Mouse (Mus musculus) forebrain, embryonic 14.5 days (tissue): Measurements from ENCODE around the gene Brd3. TPM values are rescaled to one million over a fixed set of nuclear protein-coding genes. Genes with fewer than 3 reads are reported as not detected.

Source experiments
- ATAC-seq: fragments of 200-750 bp; cut with Nextera tagmentation; 2 replicates; pipeline ENCODE4 v1.8.0; 2017; ENCODE audit warnings: mild to moderate bottlenecking, moderate library complexity
- DNase-seq: peaks from one replicate; pipeline ENCODE4 v3.0.0-alpha.2; 2015; ENCODE audit warnings: low spot score
- H3K27ac ChIP-seq: fragments of 300-500 bp; sonication (generic); 2 replicates; pipeline ENCODE4 v1.5.1; 2014; ENCODE audit warnings: low read depth, mild to moderate bottlenecking, control low read depth, low read length, moderate library complexity
- H3K27me3 ChIP-seq: fragments of 300-500 bp; sonication (generic); replicated peaks from 2 replicates; pipeline ENCODE4 v1.6.1; 2014; ENCODE audit warnings: low read length, control low read depth, mixed read lengths; ENCODE audit not compliant: control insufficient read depth, insufficient read depth
- H3K36me3 ChIP-seq: fragments of 300-500 bp; sonication (generic); 2 replicates; pipeline ENCODE4 v1.6.1; 2014; ENCODE audit warnings: low read length, control low read depth; ENCODE audit not compliant: control insufficient read depth, insufficient read depth
- H3K4me1 ChIP-seq: fragments of 300-500 bp; sonication (generic); 2 replicates; pipeline ENCODE4 v1.6.1; 2014; ENCODE audit warnings: antibody characterized with exemption, low read length, control low read depth; ENCODE audit not compliant: control insufficient read depth, insufficient read depth
- H3K4me2 ChIP-seq: fragments of 300-500 bp; sonication (generic); 2 replicates; pipeline ENCODE4 v1.6.1; 2014; ENCODE audit warnings: mild to moderate bottlenecking, control low read depth, low read length
- H3K4me3 ChIP-seq: fragments of 300-500 bp; sonication (generic); 2 replicates; pipeline ENCODE4 v1.5.1; 2014; ENCODE audit warnings: low read depth, low read length, control low read depth
- H3K9ac ChIP-seq: fragments of 300-500 bp; sonication (generic); 2 replicates; pipeline ENCODE4 v1.6.1; 2014; ENCODE audit warnings: mild to moderate bottlenecking, low read length, control low read depth, moderate library complexity
- H3K9me3 ChIP-seq: fragments of 300-500 bp; sonication (generic); replicated peaks from 2 replicates; pipeline ENCODE4 v1.6.1; 2016; ENCODE audit warnings: low read length, control low read depth, mixed read lengths; ENCODE audit not compliant: control insufficient read depth
- WGBS: fragments of 180-500 bp; shearing (Covaris S2); extraction: QIAGEN DNeasy Blood & Tissue Kit; methylation state at CpG from one replicate; pipeline ENCODE4 v1.1.7; 2014; 5-methylcytosine and 5-hydroxymethylcytosine counted together
- polyA plus RNA-seq: library from polyadenylated mRNA; unstranded; fragments of >200 nt; fragmentation: Nextera tagmentation; extraction: Ambion mirVana; gene quantifications from 2 replicates; pipeline ENCODE4 v1.2.1, GENCODE M21; 2014

Brd3 gene
- polyA plus RNA-seq, 1 experiment from 2014 or later, result 155 TPM

DNA sequence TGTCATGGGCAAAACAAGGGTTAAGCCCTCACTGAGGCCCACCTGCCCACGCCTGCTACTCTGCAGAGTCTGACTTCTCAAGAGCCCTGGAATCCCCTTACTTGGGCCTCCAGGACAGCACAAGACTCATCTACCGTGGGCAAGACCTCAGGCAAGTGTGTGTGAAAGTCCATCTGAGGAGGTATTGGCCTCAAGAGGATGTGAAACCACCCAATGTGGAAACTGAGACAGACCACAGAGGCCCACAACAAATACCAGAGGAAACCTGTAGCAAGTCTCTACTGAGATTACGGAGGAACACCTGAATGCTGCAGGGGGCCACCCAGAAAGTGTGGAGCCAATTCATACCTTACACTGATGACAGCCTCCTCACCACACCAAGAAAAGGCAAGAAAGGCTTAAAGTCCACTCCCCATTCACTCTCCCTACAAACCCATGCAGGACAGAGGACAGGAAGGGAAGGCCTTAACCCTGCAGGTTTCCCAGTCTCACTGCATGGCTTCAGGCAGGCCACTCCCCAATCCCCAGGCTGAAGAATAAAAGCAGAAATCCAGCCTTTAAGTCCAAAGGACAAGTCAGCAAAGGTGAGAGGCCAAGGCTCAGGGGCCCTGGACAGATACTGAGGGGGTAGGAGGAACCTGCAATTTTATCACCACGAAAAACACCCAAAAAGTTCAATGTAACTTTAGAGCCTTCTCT is 38.0 kb downstream of the Brd3 start:
- Histone ChIP-seq H3K9me3 (no peaks in the 10 kb centered on the region), H3K27ac (no peak overlapping the region), H3K27me3 (no peaks in the 10 kb centered on the region), H3K4me3 (no peak overlapping the region), H3K4me2 (no peak overlapping the region), H3K4me1 (peaks cover 26% of the 10 kb centered on the region), H3K9ac (no peak overlapping the region), H3K36me3 (peaks cover 38% of the 10 kb centered on the region)
- 78% methylated on average over 4 of the region's 4 CpGs for WGBS
- no peak for DNase-seq
- no peak for ATAC-seq

DNA sequence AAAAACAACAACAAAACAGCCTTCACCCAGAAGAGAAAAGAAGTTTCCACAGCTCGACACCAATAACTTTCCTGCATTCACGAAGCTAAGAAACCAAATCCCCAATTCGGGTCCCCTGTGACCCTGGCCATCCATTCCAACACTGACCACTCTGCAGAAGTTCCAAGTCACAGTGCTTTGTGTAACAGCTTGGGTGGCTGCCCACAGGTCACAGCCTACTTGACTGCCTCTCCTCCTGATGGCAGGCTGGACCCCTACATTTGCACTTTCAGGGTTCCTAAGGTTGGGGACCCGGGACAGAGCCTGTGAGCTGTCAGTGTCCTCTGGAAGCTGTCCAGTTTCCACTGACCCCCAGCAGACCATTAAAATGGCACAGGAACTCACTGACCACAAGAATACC is 44.6 kb downstream of the Brd3 start:
- H3K9ac ChIP-seq, result no peak overlapping the region
- ATAC-seq (no peak), DNase-seq (no peak)
- H3K4me3 ChIP-seq, result no peak overlapping the region
- H3K36me3 ChIP-seq, result peaks cover 92% of the 10 kb centered on the region
- WGBS, result 91% methylated on average over 4 of the region's 4 CpGs
- no peaks in the 10 kb centered on the region for H3K27me3 ChIP-seq
- H3K9me3 ChIP-seq, result no peaks in the 10 kb centered on the region
- H3K4me1 ChIP-seq, result no peaks in the 10 kb centered on the region
- H3K27ac ChIP-seq, result no peak overlapping the region
- H3K4me2 ChIP-seq, result no peak overlapping the region

DNA sequence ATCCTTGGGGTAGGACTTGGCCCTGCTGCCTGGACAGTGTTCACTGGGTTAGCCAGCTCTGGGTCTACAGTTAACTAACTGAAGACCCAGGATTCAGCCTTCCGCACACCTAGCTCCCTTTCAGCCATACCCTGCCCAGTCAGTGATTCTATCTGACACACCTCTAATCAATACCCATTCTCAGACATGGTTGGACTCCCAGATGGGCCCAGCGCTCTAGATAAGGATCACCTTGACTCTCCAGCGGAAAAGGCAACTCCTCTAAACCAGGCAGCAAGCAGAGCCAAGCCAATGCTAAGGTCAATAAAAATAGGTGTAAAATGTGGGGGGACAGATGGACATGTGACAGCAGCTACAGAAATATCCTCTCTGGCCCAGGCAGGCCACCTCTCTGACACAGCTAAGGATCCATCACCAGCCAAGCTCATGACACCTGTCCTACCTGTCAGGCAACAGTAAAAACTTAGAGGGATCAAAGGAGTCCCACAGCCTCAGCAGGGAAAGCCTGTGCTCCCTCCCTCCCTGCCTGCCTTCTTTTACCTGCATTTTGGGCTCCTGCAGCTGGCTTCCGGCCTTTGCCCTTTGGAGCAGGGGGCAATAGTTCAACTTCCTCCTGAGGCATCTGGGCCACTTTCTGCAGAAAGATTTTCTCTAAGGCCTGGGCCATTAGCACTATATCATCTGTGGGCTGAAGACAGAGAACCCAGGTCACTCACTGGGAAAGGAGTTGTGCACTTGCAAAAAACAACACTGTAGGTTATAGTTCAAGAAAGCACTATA is 45.4 kb downstream of the Brd3 start:
- no peak for DNase-seq
- Histone ChIP-seq H3K27me3 (no peaks in the 10 kb centered on the region), H3K9ac (no peak overlapping the region), H3K4me2 (no peak overlapping the region), H3K36me3 (peaks cover 95% of the 10 kb centered on the region), H3K27ac (no peak overlapping the region), H3K4me1 (no peaks in the 10 kb centered on the region), H3K9me3 (no peaks in the 10 kb centered on the region), H3K4me3 (no peak overlapping the region)
- 97% methylated on average over 4 of the region's 4 CpGs for whole genome bisulfite sequencing
- no peak for ATAC-seq

DNA sequence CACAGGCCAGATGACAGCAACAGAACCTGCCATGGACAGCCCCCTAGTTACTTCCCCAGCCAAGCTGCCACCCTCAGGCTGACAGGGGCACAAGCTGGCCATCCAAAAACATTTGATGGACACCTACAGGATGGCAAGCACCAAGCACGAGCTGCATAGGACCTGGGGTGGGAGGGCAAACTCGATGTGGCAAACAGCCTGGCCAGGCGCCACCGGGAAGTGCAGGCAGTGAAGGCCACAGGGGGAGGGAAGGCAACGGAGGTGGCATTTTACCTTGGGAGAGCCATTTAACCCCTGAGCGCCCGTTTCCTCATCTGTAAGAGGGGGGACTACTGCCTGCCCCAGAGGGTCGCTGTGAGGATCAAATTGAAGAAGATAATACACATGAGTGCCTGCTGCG is 46.8 kb downstream of the Brd3 start:
- Histone ChIP-seq H3K9ac (no peak overlapping the region), H3K4me3 (no peak overlapping the region), H3K27me3 (no peaks in the 10 kb centered on the region), H3K4me2 (no peak overlapping the region), H3K9me3 (no peaks in the 10 kb centered on the region), H3K36me3 (peaks cover 96% of the 10 kb centered on the region), H3K27ac (no peak overlapping the region), H3K4me1 (no peaks in the 10 kb centered on the region)
- ATAC-seq, result no peak
- no peak for DNase-seq
- 70% methylated on average over 9 of the region's 9 CpGs for WGBS

DNA sequence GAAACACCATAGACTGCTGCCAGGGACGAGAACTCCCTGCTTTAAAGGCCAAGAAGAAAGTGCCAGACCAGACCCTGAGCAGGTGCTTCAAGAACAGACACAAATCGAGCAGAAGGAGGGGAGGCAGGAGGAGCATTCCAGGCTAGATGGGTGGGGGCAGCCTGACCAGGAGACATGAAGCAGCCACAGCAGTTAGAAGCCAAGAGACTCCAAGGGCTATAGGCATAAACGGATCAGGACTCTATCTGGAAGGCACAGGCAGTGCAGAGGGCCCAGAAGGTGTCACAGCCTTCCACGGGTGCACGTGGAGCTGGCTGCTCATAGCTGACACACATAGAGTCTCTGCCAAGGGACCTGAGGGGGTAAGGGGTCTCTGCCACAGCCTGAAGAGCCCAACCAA is 47.3 kb downstream of the Brd3 start:
- H3K9ac ChIP-seq, result no peak overlapping the region
- H3K4me3 ChIP-seq, result no peak overlapping the region
- H3K27ac ChIP-seq, result no peak overlapping the region
- no peak for DNase-seq
- H3K4me2 ChIP-seq, result no peak overlapping the region
- H3K36me3 ChIP-seq, result peaks cover 96% of the 10 kb centered on the region
- H3K9me3 ChIP-seq, result no peaks in the 10 kb centered on the region
- no peaks in the 10 kb centered on the region for H3K27me3 ChIP-seq
- ATAC-seq, result no peak
- WGBS, result 89% methylated on average over 5 of the region's 5 CpGs
- no peaks in the 10 kb centered on the region for H3K4me1 ChIP-seq

DNA sequence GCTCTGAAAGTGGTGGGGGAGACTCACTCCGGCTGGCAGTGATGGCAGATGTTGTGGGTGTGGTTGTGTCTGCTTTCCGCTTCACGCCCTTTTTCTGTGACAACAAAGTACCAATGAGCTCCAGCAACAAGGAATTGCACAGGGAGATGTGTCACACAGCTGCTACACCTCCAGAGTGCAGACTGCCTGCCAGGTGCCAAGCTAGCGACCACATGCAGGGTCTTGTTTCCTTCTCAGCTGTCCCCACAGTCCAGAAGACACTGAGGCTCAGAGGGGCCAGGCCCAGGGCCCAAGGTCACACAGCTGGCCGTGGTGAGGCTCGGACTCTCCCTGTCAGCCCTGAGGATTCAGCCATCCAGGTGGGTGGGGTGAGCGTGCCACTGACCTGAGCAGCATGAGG is 47.7 kb downstream of the Brd3 start:
- no peak for DNase-seq
- no peak for ATAC-seq
- Histone ChIP-seq H3K4me3 (no peak overlapping the region), H3K27me3 (no peaks in the 10 kb centered on the region), H3K9me3 (no peaks in the 10 kb centered on the region), H3K4me1 (no peaks in the 10 kb centered on the region), H3K36me3 (peaks cover 98% of the 10 kb centered on the region), H3K4me2 (no peak overlapping the region), H3K27ac (no peak overlapping the region), H3K9ac (no peak overlapping the region)
- 90% methylated on average over 7 of the region's 7 CpGs for WGBS

DNA sequence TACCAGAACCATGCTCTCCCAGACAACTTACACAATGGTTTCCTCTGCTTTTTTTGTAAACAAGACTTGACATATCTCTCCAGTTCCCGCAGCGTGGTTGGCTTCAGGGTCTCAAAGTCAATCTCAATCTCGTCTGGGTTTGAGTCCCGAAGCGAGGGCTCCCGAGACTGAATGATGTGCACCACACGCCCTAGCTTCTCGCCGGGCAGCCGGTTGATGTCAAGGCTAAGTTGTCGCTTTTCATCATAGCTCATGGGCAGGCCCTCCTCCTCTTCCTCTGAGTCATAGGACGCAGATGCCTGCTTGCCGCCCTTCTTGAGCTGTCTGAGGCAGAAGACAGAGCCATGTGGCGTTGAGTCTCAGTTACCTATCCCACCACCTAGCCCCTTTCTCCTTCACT is 57.2 kb downstream of the Brd3 start:
- no peak for ATAC-seq
- H3K4me1 ChIP-seq, result no peaks in the 10 kb centered on the region
- no peak for DNase-seq
- H3K4me2 ChIP-seq, result no peak overlapping the region
- H3K27me3 ChIP-seq, result no peaks in the 10 kb centered on the region
- H3K9ac ChIP-seq, result no peak overlapping the region
- H3K9me3 ChIP-seq, result no peaks in the 10 kb centered on the region
- 91% methylated on average over 14 of the region's 14 CpGs for WGBS
- peaks cover 98% of the 10 kb centered on the region for H3K36me3 ChIP-seq
- H3K4me3 ChIP-seq, result no peak overlapping the region
- H3K27ac ChIP-seq, result no peak overlapping the region

DNA sequence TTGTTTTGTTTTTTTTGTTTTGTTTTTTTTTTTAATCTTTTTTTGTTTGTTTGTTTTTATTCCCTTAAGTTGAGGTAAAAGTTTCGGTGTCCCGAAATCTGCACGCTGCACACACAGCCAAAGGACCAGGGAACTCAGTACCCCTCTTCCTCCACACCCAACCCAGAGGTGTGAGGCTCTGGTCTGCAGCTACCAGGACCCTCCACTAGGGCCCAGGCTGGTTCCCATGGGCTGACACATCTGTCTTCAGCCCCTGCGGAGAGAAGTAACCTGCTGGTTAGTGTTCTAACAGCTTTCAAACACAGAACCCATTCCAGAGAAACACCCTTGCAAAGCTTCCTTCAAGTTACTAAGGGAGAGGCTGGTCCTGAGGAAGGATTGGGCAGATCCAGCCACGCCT is 59.7 kb downstream of the Brd3 start:
- Histone ChIP-seq H3K9me3 (no peaks in the 10 kb centered on the region), H3K27ac (no peak overlapping the region), H3K27me3 (no peaks in the 10 kb centered on the region), H3K4me1 (peaks cover 7% of the 10 kb centered on the region), H3K9ac (no peak overlapping the region), H3K4me3 (no peak overlapping the region), H3K4me2 (no peak overlapping the region), H3K36me3 (peaks cover 82% of the 10 kb centered on the region)
- ATAC-seq (no peak), DNase-seq (no peak)
- 86% methylated on average over 5 of the region's 5 CpGs for WGBS

DNA sequence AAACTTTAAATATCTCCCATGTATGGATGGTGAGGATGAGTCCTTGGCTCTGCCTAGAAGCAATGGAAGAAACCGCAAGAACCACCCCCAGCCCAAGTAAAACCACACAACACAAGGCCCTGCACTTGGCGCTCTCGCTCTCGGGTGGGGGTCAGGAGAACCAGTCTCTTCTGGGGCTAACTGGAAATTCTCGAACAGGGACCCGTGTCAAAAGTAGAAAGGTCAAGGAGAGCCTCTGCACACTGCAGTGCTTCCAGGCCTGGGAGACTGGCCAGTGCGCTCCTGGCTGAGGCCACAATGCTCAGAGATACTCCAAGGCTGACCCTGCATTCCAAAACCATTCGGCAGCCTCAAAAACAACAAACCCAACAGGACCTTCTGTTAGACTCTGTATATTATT is 60.6 kb downstream of the Brd3 start:
- Histone ChIP-seq H3K4me3 (no peak overlapping the region), H3K4me2 (no peak overlapping the region), H3K27ac (no peak overlapping the region), H3K9ac (no peak overlapping the region), H3K27me3 (no peaks in the 10 kb centered on the region), H3K36me3 (peaks cover 72% of the 10 kb centered on the region), H3K4me1 (peaks cover 8% of the 10 kb centered on the region), H3K9me3 (no peaks in the 10 kb centered on the region)
- ATAC-seq, result no peak
- DNase-seq, result no peak
- 91% methylated on average over 8 of the region's 8 CpGs for WGBS
